Mouse (Mus musculus) intestine, embryonic 14.5 days (tissue): ENCODE measurements around the gene Nek7. TPM values are rescaled to one million over a fixed set of nuclear protein-coding genes. Genes with fewer than 3 reads are reported as not detected.

Source experiments
- ATAC-seq: fragments of 200-750 bp; cut with Nextera tagmentation; replicated peaks from 2 replicates; pipeline ENCODE4 v1.8.0; 2017; ENCODE audit warnings: low read depth, moderate number of reproducible peaks, moderate TSS enrichment, moderate library complexity; ENCODE audit not compliant: low FRiP score, low TSS enrichment
- DNase-seq: peaks from one replicate; pipeline ENCODE4 v3.0.0-alpha.2; 2018; ENCODE audit warnings: low spot score
- H3K27ac ChIP-seq: fragments of 300-500 bp; sonication (generic); 2 replicates; pipeline ENCODE4 v1.5.1; 2014; ENCODE audit warnings: low read depth, mild to moderate bottlenecking, control low read depth
- H3K27me3 ChIP-seq: fragments of 300-500 bp; sonication (generic); replicated peaks from 2 replicates; pipeline ENCODE4 v1.6.1; 2014; ENCODE audit warnings: low read length, control low read depth; ENCODE audit not compliant: control insufficient read depth, insufficient read depth
- H3K36me3 ChIP-seq: fragments of 300-500 bp; sonication (generic); 2 replicates; pipeline ENCODE4 v1.6.1; 2014; ENCODE audit warnings: low read length, control low read depth; ENCODE audit not compliant: control insufficient read depth, insufficient read depth
- H3K4me1 ChIP-seq: fragments of 300-500 bp; sonication (generic); replicated peaks from 2 replicates; pipeline ENCODE4 v1.6.1; 2014; ENCODE audit warnings: low read length, control low read depth, mixed read lengths; ENCODE audit not compliant: control insufficient read depth, insufficient read depth
- H3K4me2 ChIP-seq: fragments of 300-500 bp; sonication (generic); 2 replicates; pipeline ENCODE4 v1.6.1; 2014; ENCODE audit warnings: low read length
- H3K4me3 ChIP-seq: fragments of 300-500 bp; sonication (generic); 2 replicates; pipeline ENCODE4 v1.5.1; 2014; ENCODE audit warnings: low read depth, low read length, control low read depth, mixed read lengths
- H3K9ac ChIP-seq: fragments of 300-500 bp; sonication (generic); 2 replicates; pipeline ENCODE4 v1.6.1; 2014; ENCODE audit warnings: mild to moderate bottlenecking, low read length
- H3K9me3 ChIP-seq: fragments of 300-500 bp; sonication (generic); 2 replicates; pipeline ENCODE4 v1.6.1; 2016; ENCODE audit warnings: low read length, control low read depth; ENCODE audit not compliant: control insufficient read depth
- WGBS: fragments of 180-500 bp; shearing (Covaris S2); extraction: QIAGEN DNeasy Blood & Tissue Kit; methylation state at CpG from one replicate; pipeline ENCODE4 v1.1.7; 2014; 5-methylcytosine and 5-hydroxymethylcytosine counted together
- polyA plus RNA-seq: library from polyadenylated mRNA; unstranded; fragments of >200 nt; fragmentation: Nextera tagmentation; extraction: Ambion mirVana; gene quantifications from 2 replicates; pipeline ENCODE4 v1.2.1, GENCODE M21; 2014

Gene Nek7
- polyA plus RNA-seq, 1 experiment from 2014 or later, result 32.0 TPM

GRCm38 (mm10) chr1:138465352-138465751 lies 154.6 kb downstream of the Nek7 start:
- H3K4me1 ChIP-seq, result no peaks in the 10 kb centered on the region
- H3K4me2 ChIP-seq, result no peak overlapping the region
- ATAC-seq (no peak), DNase-seq (no peak)
- H3K4me3 ChIP-seq, result no peak overlapping the region
- 73% methylated on average over 2 of the region's 2 CpGs for WGBS
- no peak overlapping the region for H3K9ac ChIP-seq
- no peaks in the 10 kb centered on the region for H3K36me3 ChIP-seq
- no peak overlapping the region for H3K27ac ChIP-seq
- H3K27me3 ChIP-seq, result no peaks in the 10 kb centered on the region
- no peaks in the 10 kb centered on the region for H3K9me3 ChIP-seq

- DNase-seq, result no peak
- H3K4me3 ChIP-seq, result no peak overlapping the region
- no peak overlapping the region for H3K4me2 ChIP-seq
- H3K9ac ChIP-seq, result no peak overlapping the region
- no peak overlapping the region for H3K27ac ChIP-seq
- H3K4me1 ChIP-seq, result no peaks in the 10 kb centered on the region
- H3K27me3 ChIP-seq, result no peaks in the 10 kb centered on the region
- no peaks in the 10 kb centered on the region for H3K9me3 ChIP-seq
- 88% methylated on average over 3 of the region's 3 CpGs for WGBS
- no peak for ATAC-seq
- no peaks in the 10 kb centered on the region for H3K36me3 ChIP-seq
Measured at GRCm38 (mm10) chr1:138461425-138461824, 158.5 kb downstream of the Nek7 start.

DNA sequence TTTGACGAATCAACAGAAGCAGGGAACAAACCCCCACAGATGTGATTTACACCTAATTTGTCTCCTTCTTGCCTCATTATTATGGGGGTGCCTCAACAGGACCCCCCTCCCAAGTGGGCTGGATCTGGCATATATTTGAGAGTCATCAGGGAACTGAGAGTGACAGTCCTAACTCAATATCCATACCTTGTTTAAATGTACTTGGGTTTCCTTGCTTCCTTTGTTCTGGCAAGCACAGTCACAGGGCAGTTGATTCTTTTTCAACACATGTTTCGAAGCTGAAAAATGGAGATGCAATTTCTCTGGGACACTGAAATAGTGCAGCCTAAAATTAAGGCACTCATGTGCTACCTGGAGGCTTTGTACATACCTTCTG lies 170.5 kb downstream of the Nek7 start:
- Histone ChIP-seq H3K4me1 (no peaks in the 10 kb centered on the region), H3K9me3 (no peaks in the 10 kb centered on the region), H3K4me2 (no peak overlapping the region), H3K36me3 (no peaks in the 10 kb centered on the region), H3K9ac (no peak overlapping the region), H3K4me3 (no peak overlapping the region), H3K27ac (no peak overlapping the region), H3K27me3 (0 out of 2 replicates have a peak, but pooled peaks cover 2% of the 10 kb centered on the region)
- WGBS, result 81% methylated on average over 2 of the region's 2 CpGs
- ATAC-seq, result no peak
- no peak for DNase-seq

- H3K27ac ChIP-seq, result no peak overlapping the region
- ATAC-seq, result no peak
- no peak overlapping the region for H3K9ac ChIP-seq
- no peaks in the 10 kb centered on the region for H3K9me3 ChIP-seq
- no peak overlapping the region for H3K4me2 ChIP-seq
- H3K4me3 ChIP-seq, result no peak overlapping the region
- H3K27me3 ChIP-seq, result 0 out of 2 replicates have a peak, but pooled peaks cover 2% of the 10 kb centered on the region
- 55% methylated on average over 15 of the region's 15 CpGs for whole genome bisulfite sequencing
- no peak for DNase-seq
- H3K4me1 ChIP-seq, result no peaks in the 10 kb centered on the region
- H3K36me3 ChIP-seq, result no peaks in the 10 kb centered on the region
Measured at GRCm38 (mm10) chr1:138448635-138449475, 171.1 kb downstream of the Nek7 start.

- Histone ChIP-seq H3K4me1 (no peaks in the 10 kb centered on the region), H3K36me3 (no peaks in the 10 kb centered on the region), H3K4me2 (no peak overlapping the region), H3K27ac (no peak overlapping the region), H3K9ac (no peak overlapping the region), H3K9me3 (no peaks in the 10 kb centered on the region), H3K4me3 (no peak overlapping the region), H3K27me3 (0 out of 2 replicates have a peak, but pooled peaks cover 2% of the 10 kb centered on the region)
- 0 out of 2 replicates have a peak, but pooled peaks have one; percentile 55 for ATAC-seq
- WGBS, result 42% methylated on average over 1 of the region's 1 CpGs
- no peak for DNase-seq
Measured at GRCm38 (mm10) chr1:138446846-138447245, 173.1 kb downstream of the Nek7 start.

Other genes starting within 250 kb of the Nek7 start
- gene Lhx9, start 228.4 kb upstream of the Nek7 start, polyA plus RNA-seq, result 0.05 TPM in 1 of 2 replicates, not detected in the other
- gene 2310009B15Rik, start 236.7 kb upstream of the Nek7 start, polyA plus RNA-seq, result 43.9 and 46.1 TPM in 2 replicates